Mouse (Mus musculus): ENCODE results near the gene Tmem11. TPM values are rescaled to one million over a fixed set of nuclear protein-coding genes. Genes with fewer than 3 reads are reported as not detected.

Tmem11 gene
- polyA plus RNA-seq, 1 experiment = 15.6 TPM

DNA sequence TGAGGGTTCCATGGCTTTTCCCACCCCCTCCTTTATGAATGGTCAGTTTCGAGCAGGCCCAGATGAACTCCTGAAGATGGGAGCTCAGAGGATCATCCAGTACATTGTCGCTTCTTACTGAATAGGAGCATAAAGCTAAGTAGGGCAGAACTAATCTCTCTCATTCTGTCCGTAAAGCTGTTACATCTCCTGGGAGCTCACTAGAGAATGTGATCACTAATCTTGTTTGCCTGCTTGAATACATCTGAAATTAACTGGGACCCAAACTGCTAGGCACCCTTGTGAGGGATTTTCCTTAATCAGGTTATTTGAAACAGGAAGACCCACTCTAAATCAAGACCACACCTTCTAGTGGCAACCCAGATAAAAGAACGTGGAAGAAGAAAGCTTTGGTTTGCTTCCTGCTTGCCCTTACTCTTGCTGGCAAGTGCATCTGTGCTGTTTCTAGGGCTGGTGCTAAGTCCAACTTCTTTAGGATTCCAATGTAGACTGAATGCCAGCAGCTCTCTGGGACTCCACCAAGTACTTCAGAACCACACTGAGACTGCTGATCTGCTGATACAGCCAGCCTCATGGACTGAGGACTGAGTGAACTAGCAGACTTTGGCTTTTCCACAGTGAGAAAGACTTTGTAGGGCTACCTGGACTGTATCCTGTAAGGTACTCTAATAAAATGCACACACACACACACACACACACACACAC is 51.7 kb downstream of the Tmem11 start:
- no peaks in the 10 kb centered on the region for H3K4me1 ChIP-seq (ENCODE audit: control insufficient read depth, insufficient read depth, low read length)
- TF ChIP-seq CTCF (IDR thresholded peaks at IDR 0.05; ENCODE audit: control insufficient read depth, insufficient read depth, insufficient replicate concordance, low read depth, low read length) = no peak
- no peak for TF ChIP-seq POLR2A (IDR thresholded peaks at IDR 0.05; ENCODE audit: control insufficient read depth, low read depth, low read length)
- H3K36me3 ChIP-seq (ENCODE audit: control insufficient read depth, insufficient read depth, low read length) = no peaks in the 10 kb centered on the region
- no peaks in the 10 kb centered on the region for H3K27me3 ChIP-seq (ENCODE audit: control insufficient read depth, insufficient read depth, low read length)
- no peak overlapping the region for H3K4me3 ChIP-seq (ENCODE audit: control insufficient read depth, low read depth, low read length)
- no peak overlapping the region for H3K27ac ChIP-seq (ENCODE audit: control insufficient read depth, insufficient read depth, low read depth, low read length)

DNA sequence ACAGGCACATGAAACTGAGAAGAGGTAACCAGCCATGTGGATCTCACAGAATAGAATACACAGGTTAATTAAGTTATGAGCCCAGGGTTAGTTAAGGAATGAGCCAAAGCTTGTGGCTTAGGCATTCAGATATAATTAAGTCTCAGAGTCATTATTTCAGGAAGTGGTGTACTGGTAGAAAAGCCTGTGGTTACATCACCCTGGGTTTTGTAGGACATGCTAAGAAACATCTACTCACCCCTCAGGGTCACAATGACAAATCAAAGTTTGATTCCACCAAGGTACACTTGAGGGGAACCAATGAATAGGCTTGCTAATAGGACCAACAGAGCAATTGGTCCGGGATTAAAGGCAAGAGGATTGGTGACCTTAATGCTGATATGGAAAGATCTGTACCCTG is 52.4 kb downstream of the Tmem11 start:
- no peak overlapping the region for H3K4me3 ChIP-seq (ENCODE audit: control insufficient read depth, low read depth, low read length)
- H3K27ac ChIP-seq (ENCODE audit: control insufficient read depth, insufficient read depth, low read depth, low read length) = no peak overlapping the region
- no peaks in the 10 kb centered on the region for H3K36me3 ChIP-seq (ENCODE audit: control insufficient read depth, insufficient read depth, low read length)
- no peaks in the 10 kb centered on the region for H3K4me1 ChIP-seq (ENCODE audit: control insufficient read depth, insufficient read depth, low read length)
- TF ChIP-seq CTCF (IDR thresholded peaks at IDR 0.05; ENCODE audit: control insufficient read depth, insufficient read depth, insufficient replicate concordance, low read depth, low read length) (no peak), POLR2A (IDR thresholded peaks at IDR 0.05; ENCODE audit: control insufficient read depth, low read depth, low read length) (no peak)
- no peaks in the 10 kb centered on the region for H3K27me3 ChIP-seq (ENCODE audit: control insufficient read depth, insufficient read depth, low read length)

DNA sequence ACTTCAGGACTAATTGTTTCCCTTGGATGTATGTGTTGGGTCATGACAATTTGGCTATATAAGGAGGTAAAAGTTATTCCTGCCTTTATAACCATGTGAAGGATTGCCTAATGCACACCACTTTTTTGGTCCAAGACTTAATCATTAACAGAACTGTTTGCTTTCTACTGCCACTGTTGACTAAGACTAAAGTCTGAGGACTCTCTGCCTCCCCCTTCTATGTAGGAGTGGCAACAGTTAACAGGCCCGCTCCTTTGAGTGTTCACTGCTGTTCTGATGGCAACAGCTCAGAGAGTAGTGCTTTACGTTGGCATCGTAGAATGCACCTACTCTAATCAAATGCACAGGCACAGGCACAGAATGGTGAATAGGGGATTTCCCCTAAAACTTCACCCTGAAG is 53.9 kb downstream of the Tmem11 start:
- H3K36me3 ChIP-seq (ENCODE audit: control insufficient read depth, insufficient read depth, low read length) = no peaks in the 10 kb centered on the region
- no peak overlapping the region for H3K27ac ChIP-seq (ENCODE audit: control insufficient read depth, insufficient read depth, low read depth, low read length)
- no peak overlapping the region for H3K4me3 ChIP-seq (ENCODE audit: control insufficient read depth, low read depth, low read length)
- TF ChIP-seq CTCF (IDR thresholded peaks at IDR 0.05; ENCODE audit: control insufficient read depth, insufficient read depth, insufficient replicate concordance, low read depth, low read length) (no peak), POLR2A (IDR thresholded peaks at IDR 0.05; ENCODE audit: control insufficient read depth, low read depth, low read length) (no peak)
- H3K27me3 ChIP-seq (ENCODE audit: control insufficient read depth, insufficient read depth, low read length) = no peaks in the 10 kb centered on the region
- no peaks in the 10 kb centered on the region for H3K4me1 ChIP-seq (ENCODE audit: control insufficient read depth, insufficient read depth, low read length)

- no peaks in the 10 kb centered on the region for H3K4me1 ChIP-seq (ENCODE audit: control insufficient read depth, insufficient read depth, low read length)
- H3K36me3 ChIP-seq (ENCODE audit: control insufficient read depth, insufficient read depth, low read length) = no peaks in the 10 kb centered on the region
- no peak overlapping the region for H3K4me3 ChIP-seq (ENCODE audit: control insufficient read depth, low read depth, low read length)
- TF ChIP-seq CTCF (IDR thresholded peaks at IDR 0.05; ENCODE audit: control insufficient read depth, insufficient read depth, insufficient replicate concordance, low read depth, low read length) = no peak
- H3K27ac ChIP-seq (ENCODE audit: control insufficient read depth, insufficient read depth, low read depth, low read length) = no peak overlapping the region
- no peaks in the 10 kb centered on the region for H3K27me3 ChIP-seq (ENCODE audit: control insufficient read depth, insufficient read depth, low read length)
Measured at GRCm38 (mm10) chr11:60823771-60824170, 55.3 kb downstream of the Tmem11 start.

DNA sequence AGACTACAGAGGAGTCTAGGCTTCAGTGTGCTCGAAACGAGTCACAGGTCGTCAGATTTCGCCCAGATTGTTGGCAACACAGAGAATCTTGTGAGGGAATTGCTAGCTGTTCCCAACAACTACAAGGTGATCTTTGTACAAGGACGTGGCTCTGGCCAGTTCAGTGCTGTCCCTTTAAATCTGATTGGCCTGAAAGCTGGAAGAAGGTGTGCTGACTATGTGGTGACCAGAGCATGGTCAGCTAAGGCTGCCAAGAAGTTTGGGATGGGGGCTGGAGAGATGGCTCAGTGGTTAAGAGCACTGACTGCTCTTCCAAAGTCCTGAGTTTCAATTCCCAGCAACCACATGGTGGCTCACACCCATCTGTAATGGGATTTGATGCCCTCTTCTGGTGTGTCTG is 62.7 kb downstream of the Tmem11 start:
- peaks cover 3% of the 10 kb centered on the region for H3K4me1 ChIP-seq (ENCODE audit: control insufficient read depth, insufficient read depth, low read length)

More for the DNA sequence above, 62.7 kb downstream of the Tmem11 start:
- H3K27me3 ChIP-seq (ENCODE audit: control insufficient read depth, insufficient read depth, low read length) = no peaks in the 10 kb centered on the region
- TF ChIP-seq POLR2A (IDR thresholded peaks at IDR 0.05; ENCODE audit: control insufficient read depth, low read depth, low read length) (no peak), CTCF (IDR thresholded peaks at IDR 0.05; ENCODE audit: control insufficient read depth, insufficient read depth, insufficient replicate concordance, low read depth, low read length) (no peak)
- no peaks in the 10 kb centered on the region for H3K36me3 ChIP-seq (ENCODE audit: control insufficient read depth, insufficient read depth, low read length)
- no peak overlapping the region for H3K4me3 ChIP-seq (ENCODE audit: control insufficient read depth, low read depth, low read length)
- H3K27ac ChIP-seq (ENCODE audit: control insufficient read depth, insufficient read depth, low read depth, low read length) = no peak overlapping the region

Other genes starting within 250 kb of the Tmem11 start
- 14.6 and 16.9 TPM in 2 replicates for gene Llgl1, start 179.5 kb downstream of the Tmem11 start, polyA plus RNA-seq (2012; rRNA removed)
- gene Flii, start 152.0 kb downstream of the Tmem11 start, polyA plus RNA-seq (2012; rRNA removed) = 31.0 and 32.9 TPM in 2 replicates
- gene Mief2, start 150.9 kb downstream of the Tmem11 start, polyA plus RNA-seq (2012; rRNA removed) = 7.2 and 7.7 TPM in 2 replicates
- 14.4 and 14.8 TPM in 2 replicates for gene Top3a, start 101.9 kb downstream of the Tmem11 start, polyA plus RNA-seq (2012; rRNA removed)
- gene Smcr8, start 101.7 kb downstream of the Tmem11 start, polyA plus RNA-seq (2012; rRNA removed) = 4.5 and 4.6 TPM in 2 replicates
- 39.3 and 51.5 TPM in 2 replicates for gene Shmt1, start 67.6 kb downstream of the Tmem11 start, polyA plus RNA-seq (2012; rRNA removed)
- 19.8 and 19.9 TPM in 2 replicates for gene Dhrs7b, start 48.6 kb downstream of the Tmem11 start, polyA plus RNA-seq (2012; rRNA removed)
- gene Natd1, start 35.5 kb upstream of the Tmem11 start, polyA plus RNA-seq (2012; rRNA removed) = 34.6 and 39.6 TPM in 2 replicates
- gene Map2k3, start 52.8 kb upstream of the Tmem11 start, polyA plus RNA-seq (2012; rRNA removed) = 36.6 and 36.8 TPM in 2 replicates
- 0.15 and 0.16 TPM in 2 replicates for gene Kcnj12, start 143.3 kb upstream of the Tmem11 start, polyA plus RNA-seq (2012; rRNA removed)
- 0.19 and 0.61 TPM in 2 replicates for gene Tnfrsf13b, start 247.5 kb upstream of the Tmem11 start, polyA plus RNA-seq (2012; rRNA removed)